Mouse (Mus musculus): ENCODE measurements around the gene Ntf3.

Ntf3 gene

GRCm38 (mm10) chr6:126106051-126106797 is 60.5 kb downstream of the Ntf3 start:
- no peak for DNase-seq (ENCODE audit: low read depth, low spot score)

GRCm38 (mm10) chr6:126105083-126105740 is 61.5 kb downstream of the Ntf3 start:
- no peak for DNase-seq (ENCODE audit: low read depth, low spot score)

- no peak for DNase-seq (ENCODE audit: low read depth, low spot score)
These were observed 64.1 kb downstream of the Ntf3 start for GRCm38 (mm10) chr6:126102571-126102970.

- DNase-seq (ENCODE audit: low read depth, low spot score): no peak
These were observed 64.7 kb downstream of the Ntf3 start for GRCm38 (mm10) chr6:126102007-126102406.

GRCm38 (mm10) chr6:126100579-126100978 is 66.1 kb downstream of the Ntf3 start:
- DNase-seq (ENCODE audit: low read depth, low spot score): no peak

GRCm38 (mm10) chr6:126097471-126097870 is 69.2 kb downstream of the Ntf3 start:
- DNase-seq (ENCODE audit: low read depth, low spot score): no peak

- no peak for DNase-seq (ENCODE audit: low read depth, low spot score)
These were observed 70.6 kb downstream of the Ntf3 start for GRCm38 (mm10) chr6:126096085-126096484.

GRCm38 (mm10) chr6:126095041-126095440 is 71.7 kb downstream of the Ntf3 start:
- DNase-seq (ENCODE audit: low read depth, low spot score): no peak

- DNase-seq (ENCODE audit: low read depth, low spot score): no peak
These were observed 74.7 kb downstream of the Ntf3 start for GRCm38 (mm10) chr6:126092026-126092425.

- DNase-seq (ENCODE audit: low read depth, low spot score): no peak
These were observed 76.6 kb downstream of the Ntf3 start for GRCm38 (mm10) chr6:126090063-126090462.

GRCm38 (mm10) chr6:126088489-126089265 is 78.0 kb downstream of the Ntf3 start:
- no peak for DNase-seq (ENCODE audit: low read depth, low spot score)

GRCm38 (mm10) chr6:126086321-126086950 is 80.3 kb downstream of the Ntf3 start:
- peak; percentile 69 for DNase-seq (ENCODE audit: low read depth, low spot score)

GRCm38 (mm10) chr6:126080531-126080930 is 86.2 kb downstream of the Ntf3 start:
- DNase-seq (ENCODE audit: low read depth, low spot score): no peak

GRCm38 (mm10) chr6:126057706-126058105 is 109.0 kb downstream of the Ntf3 start:
- DNase-seq (ENCODE audit: low read depth, low spot score): no peak

GRCm38 (mm10) chr6:126053136-126053535 is 113.6 kb downstream of the Ntf3 start:
- no peak for DNase-seq (ENCODE audit: low read depth, low spot score)
